Mouse (Mus musculus): ENCODE results near the gene Abhd2.

Abhd2 gene

GRCm38 (mm10) chr7:79272789-79273718 is at the start of gene Abhd2:
Abhd2 (plus strand) TSS chr7:79273199.
- peak; percentile 99 for DNase-seq

GRCm38 (mm10) chr7:79225477-79225876 is 47.5 kb upstream of the Abhd2 start:
- no peak for DNase-seq

GRCm38 (mm10) chr7:79226172-79226571 is 46.8 kb upstream of the Abhd2 start:
- no peak for DNase-seq

GRCm38 (mm10) chr7:79226834-79227486 is 46.0 kb upstream of the Abhd2 start:
- DNase-seq, result no peak

- peak; percentile 49 for DNase-seq
These were observed 44.5 kb upstream of the Abhd2 start for GRCm38 (mm10) chr7:79228471-79228870.

GRCm38 (mm10) chr7:79231577-79231976 is 41.4 kb upstream of the Abhd2 start:
- no peak for DNase-seq

GRCm38 (mm10) chr7:79232048-79232447 is 41.0 kb upstream of the Abhd2 start:
- no peak for DNase-seq

GRCm38 (mm10) chr7:79238741-79239140 is 34.3 kb upstream of the Abhd2 start:
- no peak for DNase-seq

- no peak for DNase-seq
These were observed 30.9 kb upstream of the Abhd2 start for GRCm38 (mm10) chr7:79241931-79242625.

GRCm38 (mm10) chr7:79243236-79243635 is 29.8 kb upstream of the Abhd2 start:
- DNase-seq, result no peak

GRCm38 (mm10) chr7:79246039-79246670 is 26.8 kb upstream of the Abhd2 start:
- peak; percentile 47 for DNase-seq

- no peak for DNase-seq
These were observed 25.6 kb upstream of the Abhd2 start for GRCm38 (mm10) chr7:79247408-79247807.

- no peak for DNase-seq
These were observed 25.1 kb upstream of the Abhd2 start for GRCm38 (mm10) chr7:79247881-79248389.

GRCm38 (mm10) chr7:79249581-79249980 is 23.4 kb upstream of the Abhd2 start:
- no peak for DNase-seq

GRCm38 (mm10) chr7:79254248-79254888 is 18.6 kb upstream of the Abhd2 start:
- DNase-seq, result peak; percentile 55

- DNase-seq, result peak; percentile 84
These were observed 17.6 kb upstream of the Abhd2 start for GRCm38 (mm10) chr7:79255350-79255749.

GRCm38 (mm10) chr7:79255752-79256151 is 17.2 kb upstream of the Abhd2 start:
- DNase-seq, result no peak

GRCm38 (mm10) chr7:79256716-79257115 is 16.3 kb upstream of the Abhd2 start:
- no peak for DNase-seq

GRCm38 (mm10) chr7:79258981-79259542 is 13.9 kb upstream of the Abhd2 start:
- DNase-seq, result no peak

GRCm38 (mm10) chr7:79262478-79262877 is 10.5 kb upstream of the Abhd2 start:
- no peak for DNase-seq

- DNase-seq, result no peak
These were observed 9.2 kb upstream of the Abhd2 start for GRCm38 (mm10) chr7:79263776-79264175.

GRCm38 (mm10) chr7:79266228-79266627 is 6.8 kb upstream of the Abhd2 start:
- no peak for DNase-seq

All from layer of hippocampus, adult 9-11 months (tissue).